Mouse (Mus musculus): ENCODE results near the gene Fgfr2. TPM values are rescaled to one million over a fixed set of nuclear protein-coding genes. Genes with fewer than 3 reads are reported as not detected.

The Fgfr2 gene
- polyA plus RNA-seq, 1 experiment from 2014 or later, result 93.6 TPM

DNA sequence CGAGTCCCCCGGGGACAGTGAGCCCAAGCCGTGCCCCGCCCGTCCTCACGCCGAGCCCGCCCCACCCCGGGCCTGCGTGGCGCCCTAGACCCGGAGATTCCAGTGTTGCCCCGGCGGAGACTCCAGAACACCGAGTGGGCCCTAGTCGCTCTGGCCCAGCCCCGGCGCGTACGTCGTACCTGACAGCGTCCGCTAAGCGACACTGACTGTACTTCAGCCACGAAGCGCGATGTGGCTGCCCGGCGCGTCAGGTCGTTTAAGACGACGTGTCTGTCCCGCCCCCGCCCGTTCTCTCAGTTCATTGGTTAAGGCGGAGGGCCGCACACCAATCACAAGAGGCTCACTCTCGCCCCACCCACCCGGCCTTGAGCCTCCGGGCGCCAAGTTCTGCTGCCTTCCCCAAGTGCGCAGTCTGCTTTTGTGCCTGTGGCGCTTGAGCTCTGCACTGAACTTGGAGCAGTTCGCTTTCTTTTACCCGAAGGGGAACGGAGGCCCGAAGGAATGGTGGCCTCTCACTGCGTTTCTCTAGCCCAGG is 547.0 kb downstream of the Fgfr2 start, which contains the start of gene Oat:
Gene Oat (minus strand): TSS at position 283 of the 535 bp plus-strand sequence.
- peak within 1 kb of the TSS; percentile 78 for H3K27ac ChIP-seq (ENCODE audit: low read depth, low read length)
- WGBS, result under 1% methylated on average over 49 of the region's 49 CpGs
- no peaks in the 10 kb centered on the region for H3K36me3 ChIP-seq (ENCODE audit: control insufficient read depth, insufficient read depth, low read length)
- H3K4me2 ChIP-seq (ENCODE audit: low read depth, low read length, severe bottlenecking), result peak within 1 kb of the TSS; percentile 83
- peak within 1 kb of the TSS; percentile 69 for H3K4me3 ChIP-seq (ENCODE audit: low read depth, low read length)
- peak; percentile 97 for DNase-seq (ENCODE audit: low spot score)
- peak; percentile 97 for ATAC-seq (replicated peaks; ENCODE audit: low FRiP score)
- peaks cover 5% of the 10 kb centered on the region; the same call in 1 of the 2 replicates for H3K27me3 ChIP-seq (ENCODE audit: control insufficient read depth, insufficient read depth, low read length)
- H3K9me3 ChIP-seq (ENCODE audit: control insufficient read depth, low read length), result no peaks in the 10 kb centered on the region
- H3K9ac ChIP-seq (ENCODE audit: low read length), result peak within 1 kb of the TSS; percentile 67
- peaks cover 4% of the 10 kb centered on the region; the same call in 1 of the 2 replicates for H3K4me1 ChIP-seq (replicated peaks; ENCODE audit: control insufficient read depth, insufficient read depth, low read length)

DNA sequence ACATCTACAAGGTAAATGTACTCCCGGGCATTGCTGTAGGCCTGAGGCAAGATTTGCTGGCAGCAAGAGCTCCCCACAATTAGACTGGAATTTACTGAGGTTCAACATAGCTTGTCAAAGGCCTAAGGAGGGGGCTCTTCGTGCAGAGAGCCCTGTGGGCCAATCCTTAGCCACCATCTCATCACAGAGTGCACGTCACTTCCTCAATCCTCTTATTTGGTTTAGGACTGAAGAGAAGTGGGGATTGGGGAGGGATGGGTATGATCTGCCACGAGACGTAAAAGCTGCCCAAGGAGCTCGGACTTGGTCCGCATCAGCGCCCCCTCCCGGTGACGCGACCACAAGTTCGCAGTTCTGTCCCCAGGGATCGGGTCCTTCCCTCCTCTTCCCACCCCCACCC is 547.5 kb downstream of the Fgfr2 start:
- no peaks in the 10 kb centered on the region for H3K9me3 ChIP-seq (ENCODE audit: control insufficient read depth, low read length)
- peak overlapping the region; percentile 69 for H3K4me3 ChIP-seq (ENCODE audit: low read depth, low read length)
- H3K9ac ChIP-seq (ENCODE audit: low read length), result peak overlapping the region; percentile 67
- H3K27ac ChIP-seq (ENCODE audit: low read depth, low read length), result peak overlapping the region; percentile 78
- DNase-seq (ENCODE audit: low spot score) (peak; percentile 91), ATAC-seq (replicated peaks; ENCODE audit: low FRiP score) (peak; percentile 87)
- peaks cover 5% of the 10 kb centered on the region; the same call in 1 of the 2 replicates for H3K27me3 ChIP-seq (ENCODE audit: control insufficient read depth, insufficient read depth, low read length)
- peaks cover 4% of the 10 kb centered on the region; the same call in 1 of the 2 replicates for H3K4me1 ChIP-seq (replicated peaks; ENCODE audit: control insufficient read depth, insufficient read depth, low read length)
- under 1% methylated on average over 13 of the region's 13 CpGs for WGBS
- peak overlapping the region; percentile 83 for H3K4me2 ChIP-seq (ENCODE audit: low read depth, low read length, severe bottlenecking)
- H3K36me3 ChIP-seq (ENCODE audit: control insufficient read depth, insufficient read depth, low read length), result no peaks in the 10 kb centered on the region

DNA sequence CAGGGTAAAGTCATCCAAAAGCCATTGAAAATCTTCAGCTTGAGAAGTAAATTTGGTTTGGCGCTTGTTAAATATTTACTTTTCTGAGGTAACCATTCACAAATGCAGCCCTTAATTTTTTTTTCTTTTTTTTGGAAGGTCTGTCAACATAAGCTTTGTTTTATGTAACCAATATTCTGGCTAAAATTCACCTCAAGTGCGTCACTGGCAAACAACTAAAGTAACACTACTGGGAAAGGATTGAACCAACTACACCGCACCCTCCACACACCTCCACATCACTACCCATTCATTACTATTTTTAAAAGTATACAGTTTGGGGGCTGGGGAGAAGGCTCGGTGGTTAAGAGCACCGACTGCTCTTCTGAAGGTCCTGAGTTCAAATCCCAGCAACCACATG is 548.5 kb downstream of the Fgfr2 start:
- Histone ChIP-seq H3K9me3 (ENCODE audit: control insufficient read depth, low read length) (no peaks in the 10 kb centered on the region), H3K4me1 (replicated peaks; ENCODE audit: control insufficient read depth, insufficient read depth, low read length) (peaks cover 4% of the 10 kb centered on the region; the same call in 1 of the 2 replicates), H3K4me3 (ENCODE audit: low read depth, low read length) (no peak overlapping the region), H3K27me3 (ENCODE audit: control insufficient read depth, insufficient read depth, low read length) (peaks cover 5% of the 10 kb centered on the region; the same call in 1 of the 2 replicates), H3K27ac (ENCODE audit: low read depth, low read length) (no peak overlapping the region), H3K4me2 (ENCODE audit: low read depth, low read length, severe bottlenecking) (no peak overlapping the region), H3K9ac (ENCODE audit: low read length) (no peak overlapping the region), H3K36me3 (ENCODE audit: control insufficient read depth, insufficient read depth, low read length) (no peaks in the 10 kb centered on the region)
- DNase-seq (ENCODE audit: low spot score), result no peak
- no peak for ATAC-seq (replicated peaks; ENCODE audit: low FRiP score)
- 95% methylated on average over 5 of the region's 5 CpGs for WGBS

DNA sequence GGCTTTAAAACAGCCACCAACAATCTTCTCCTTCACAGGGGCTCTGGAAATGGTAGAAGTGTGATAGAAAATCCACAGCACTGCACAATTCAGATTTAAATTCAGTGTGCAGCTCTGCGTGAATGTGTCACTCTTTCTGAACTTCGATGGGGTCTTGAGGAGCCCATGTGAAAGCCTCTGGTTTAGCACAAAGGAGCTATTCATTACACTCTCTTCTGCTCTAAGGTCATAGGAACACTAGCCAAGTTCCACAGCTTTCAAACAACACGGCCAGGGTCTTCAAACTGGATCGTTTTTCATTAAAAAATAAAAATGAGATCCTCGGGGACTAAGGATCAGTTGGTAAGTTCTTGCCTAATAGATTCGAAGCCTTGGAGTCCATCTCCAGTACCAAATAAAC is 549.9 kb downstream of the Fgfr2 start:
- 32% methylated on average over 6 of the region's 6 CpGs for WGBS

DNA sequence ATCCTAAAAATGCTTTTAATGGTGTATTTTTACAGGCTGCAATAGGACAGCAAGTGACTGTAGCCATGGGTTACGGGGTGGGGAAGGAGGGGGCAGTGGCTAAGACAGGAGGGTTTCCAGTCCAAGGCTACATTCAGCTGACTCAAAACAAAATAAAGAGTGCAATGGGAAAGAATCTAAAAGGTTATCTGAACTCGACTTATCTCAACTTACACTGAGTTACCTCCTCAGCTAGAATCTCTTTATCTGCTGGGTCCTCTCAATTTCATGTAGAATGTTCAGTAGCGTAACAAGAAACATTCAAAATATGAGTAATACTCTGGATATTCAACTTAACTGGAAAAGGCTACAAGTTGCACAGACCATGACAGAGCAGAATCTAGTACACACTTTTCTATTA is 550.4 kb downstream of the Fgfr2 start:
- no peak overlapping the region for H3K9ac ChIP-seq (ENCODE audit: low read length)
- peaks cover 4% of the 10 kb centered on the region; the same call in 1 of the 2 replicates for H3K4me1 ChIP-seq (replicated peaks; ENCODE audit: control insufficient read depth, insufficient read depth, low read length)
- no peak for DNase-seq (ENCODE audit: low spot score)
- no peak overlapping the region for H3K4me3 ChIP-seq (ENCODE audit: low read depth, low read length)
- peak overlapping the region; percentile 5; the same call in 1 of the 2 replicates for H3K4me2 ChIP-seq (ENCODE audit: low read depth, low read length, severe bottlenecking)
- 75% methylated on average over 3 of the region's 3 CpGs for WGBS
- peak overlapping the region; percentile 42; the same call in 1 of the 2 replicates for H3K27ac ChIP-seq (ENCODE audit: low read depth, low read length)
- no peak for ATAC-seq (replicated peaks; ENCODE audit: low FRiP score)
- no peaks in the 10 kb centered on the region for H3K9me3 ChIP-seq (ENCODE audit: control insufficient read depth, low read length)
- H3K36me3 ChIP-seq (ENCODE audit: control insufficient read depth, insufficient read depth, low read length), result no peaks in the 10 kb centered on the region
- H3K27me3 ChIP-seq (ENCODE audit: control insufficient read depth, insufficient read depth, low read length), result peaks cover 4% of the 10 kb centered on the region; the same call in 1 of the 2 replicates

More for the DNA sequence above, 549.9 kb downstream of the Fgfr2 start:
- no peaks in the 10 kb centered on the region for H3K9me3 ChIP-seq (ENCODE audit: control insufficient read depth, low read length)
- peaks cover 4% of the 10 kb centered on the region; the same call in 1 of the 2 replicates for H3K4me1 ChIP-seq (replicated peaks; ENCODE audit: control insufficient read depth, insufficient read depth, low read length)
- H3K9ac ChIP-seq (ENCODE audit: low read length), result no peak overlapping the region
- H3K27me3 ChIP-seq (ENCODE audit: control insufficient read depth, insufficient read depth, low read length), result peaks cover 5% of the 10 kb centered on the region; the same call in 1 of the 2 replicates
- H3K36me3 ChIP-seq (ENCODE audit: control insufficient read depth, insufficient read depth, low read length), result no peaks in the 10 kb centered on the region
- peak overlapping the region; percentile 5; the same call in 1 of the 2 replicates for H3K4me2 ChIP-seq (ENCODE audit: low read depth, low read length, severe bottlenecking)
- H3K27ac ChIP-seq (ENCODE audit: low read depth, low read length), result peak overlapping the region; percentile 42; the same call in 1 of the 2 replicates
- DNase-seq (ENCODE audit: low spot score) (no peak), ATAC-seq (replicated peaks; ENCODE audit: low FRiP score) (no peak)
- H3K4me3 ChIP-seq (ENCODE audit: low read depth, low read length), result no peak overlapping the region

DNA sequence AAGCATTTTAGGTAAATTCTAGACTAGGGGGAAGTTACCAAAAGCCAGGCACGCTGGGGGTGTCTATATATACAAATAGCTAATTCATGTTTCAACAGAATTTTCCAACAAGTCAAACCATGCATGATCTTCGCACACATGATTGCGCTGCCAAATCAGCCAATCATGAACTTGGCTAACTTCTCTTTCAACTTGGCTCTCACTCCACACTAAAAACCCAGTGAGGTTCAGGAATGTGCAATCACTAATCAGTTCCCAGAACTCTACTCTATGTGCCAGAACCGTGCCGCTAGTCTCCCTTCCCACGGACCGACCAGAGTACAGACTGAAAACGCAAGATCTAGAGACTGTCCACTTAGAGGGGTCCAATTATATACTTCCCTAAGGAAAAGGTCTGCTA is 551.7 kb downstream of the Fgfr2 start:
- Histone ChIP-seq H3K4me2 (ENCODE audit: low read depth, low read length, severe bottlenecking) (no peak overlapping the region), H3K27me3 (ENCODE audit: control insufficient read depth, insufficient read depth, low read length) (no peaks in the 10 kb centered on the region), H3K4me3 (ENCODE audit: low read depth, low read length) (no peak overlapping the region), H3K36me3 (ENCODE audit: control insufficient read depth, insufficient read depth, low read length) (no peaks in the 10 kb centered on the region), H3K27ac (ENCODE audit: low read depth, low read length) (no peak overlapping the region), H3K9me3 (ENCODE audit: control insufficient read depth, low read length) (no peaks in the 10 kb centered on the region), H3K9ac (ENCODE audit: low read length) (no peak overlapping the region), H3K4me1 (replicated peaks; ENCODE audit: control insufficient read depth, insufficient read depth, low read length) (peaks cover 4% of the 10 kb centered on the region; the same call in 1 of the 2 replicates)
- DNase-seq (ENCODE audit: low spot score) (no peak), ATAC-seq (replicated peaks; ENCODE audit: low FRiP score) (no peak)
- 88% methylated on average over 8 of the region's 8 CpGs for WGBS

DNA sequence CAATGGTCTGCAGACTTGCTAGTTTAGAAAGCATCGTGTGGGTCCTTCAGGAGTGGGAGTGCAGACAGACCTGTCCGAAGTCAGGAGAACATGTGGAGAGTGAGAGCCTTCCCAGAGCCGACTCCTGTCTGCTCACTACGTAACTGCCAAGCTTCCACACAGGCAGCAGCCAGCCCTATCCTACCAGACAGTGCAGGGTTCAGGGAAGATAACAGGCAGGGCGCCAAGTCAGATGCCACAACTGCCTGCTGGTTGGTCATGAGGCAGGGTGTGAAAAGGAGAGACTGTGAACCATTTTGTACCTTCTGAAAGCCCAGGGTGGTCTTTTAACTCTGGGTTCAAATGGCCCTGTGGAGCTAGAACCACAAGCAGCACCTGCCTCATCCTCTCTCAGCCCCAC is 553.1 kb downstream of the Fgfr2 start:
- ATAC-seq (replicated peaks; ENCODE audit: low FRiP score) (no peak), DNase-seq (ENCODE audit: low spot score) (no peak)
- Histone ChIP-seq H3K36me3 (ENCODE audit: control insufficient read depth, insufficient read depth, low read length) (no peaks in the 10 kb centered on the region), H3K27ac (ENCODE audit: low read depth, low read length) (no peak overlapping the region), H3K9me3 (ENCODE audit: control insufficient read depth, low read length) (no peaks in the 10 kb centered on the region), H3K9ac (ENCODE audit: low read length) (no peak overlapping the region), H3K27me3 (ENCODE audit: control insufficient read depth, insufficient read depth, low read length) (no peaks in the 10 kb centered on the region), H3K4me1 (replicated peaks; ENCODE audit: control insufficient read depth, insufficient read depth, low read length) (peaks cover 4% of the 10 kb centered on the region; the same call in 1 of the 2 replicates), H3K4me3 (ENCODE audit: low read depth, low read length) (no peak overlapping the region), H3K4me2 (ENCODE audit: low read depth, low read length, severe bottlenecking) (no peak overlapping the region)
- 89% methylated on average over 5 of the region's 5 CpGs for WGBS

DNA sequence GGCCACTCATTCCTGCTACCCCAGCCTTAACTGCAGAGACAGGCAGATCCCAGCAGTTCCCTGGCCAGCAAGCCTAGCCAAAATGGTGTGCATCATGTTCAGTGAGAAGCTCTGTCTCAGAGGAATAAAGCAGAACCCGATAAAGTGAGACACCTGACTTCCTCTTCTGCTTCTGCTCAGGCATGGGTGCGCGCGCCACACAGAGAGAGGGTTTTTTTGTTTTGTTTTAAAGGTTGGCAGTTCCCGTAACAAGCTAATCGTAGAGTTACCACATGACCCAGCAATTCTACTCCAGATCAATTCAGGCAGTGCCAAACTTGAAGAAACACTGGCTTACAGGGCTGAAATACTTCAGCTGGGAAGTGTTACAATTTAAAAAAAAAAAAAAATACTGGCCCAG is 554.3 kb downstream of the Fgfr2 start:
- Histone ChIP-seq H3K4me1 (replicated peaks; ENCODE audit: control insufficient read depth, insufficient read depth, low read length) (peaks cover 2% of the 10 kb centered on the region; the same call in 1 of the 2 replicates), H3K36me3 (ENCODE audit: control insufficient read depth, insufficient read depth, low read length) (peaks cover 4% of the 10 kb centered on the region), H3K27ac (ENCODE audit: low read depth, low read length) (no peak overlapping the region), H3K4me2 (ENCODE audit: low read depth, low read length, severe bottlenecking) (no peak overlapping the region), H3K27me3 (ENCODE audit: control insufficient read depth, insufficient read depth, low read length) (no peaks in the 10 kb centered on the region), H3K4me3 (ENCODE audit: low read depth, low read length) (no peak overlapping the region), H3K9me3 (ENCODE audit: control insufficient read depth, low read length) (no peaks in the 10 kb centered on the region), H3K9ac (ENCODE audit: low read length) (no peak overlapping the region)
- ATAC-seq (replicated peaks; ENCODE audit: low FRiP score), result no peak
- WGBS, result 92% methylated on average over 6 of the region's 6 CpGs
- DNase-seq (ENCODE audit: low spot score), result no peak

DNA sequence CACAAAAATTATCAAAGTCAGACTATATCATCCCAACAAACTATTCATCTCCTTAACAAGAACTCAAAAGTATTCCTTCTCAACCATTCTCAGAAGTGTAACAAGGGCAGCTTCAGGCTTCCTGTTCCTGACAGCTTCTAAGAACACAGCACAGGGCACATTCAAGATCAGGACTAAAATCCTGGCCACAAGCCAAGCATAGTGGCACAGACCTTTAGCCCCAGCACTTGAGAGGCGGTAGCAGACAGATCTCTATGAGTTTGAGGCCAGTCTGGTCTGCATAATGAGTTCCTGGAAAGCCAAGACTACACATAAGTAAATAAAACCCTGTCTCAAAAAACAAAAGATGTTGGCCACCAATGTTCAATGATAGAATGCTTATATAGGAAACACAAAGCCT is 557.3 kb downstream of the Fgfr2 start:
- no peaks in the 10 kb centered on the region for H3K9me3 ChIP-seq (ENCODE audit: control insufficient read depth, low read length)
- H3K4me1 ChIP-seq (replicated peaks; ENCODE audit: control insufficient read depth, insufficient read depth, low read length), result no peaks in the 10 kb centered on the region
- ATAC-seq (replicated peaks; ENCODE audit: low FRiP score), result no peak
- no peak for DNase-seq (ENCODE audit: low spot score)
- WGBS, result 76% methylated on average over 1 of the region's 1 CpGs
- no peak overlapping the region for H3K4me3 ChIP-seq (ENCODE audit: low read depth, low read length)
- no peak overlapping the region for H3K9ac ChIP-seq (ENCODE audit: low read length)
- H3K36me3 ChIP-seq (ENCODE audit: control insufficient read depth, insufficient read depth, low read length), result peaks cover 12% of the 10 kb centered on the region
- no peak overlapping the region for H3K27ac ChIP-seq (ENCODE audit: low read depth, low read length)
- H3K27me3 ChIP-seq (ENCODE audit: control insufficient read depth, insufficient read depth, low read length), result no peaks in the 10 kb centered on the region
- no peak overlapping the region for H3K4me2 ChIP-seq (ENCODE audit: low read depth, low read length, severe bottlenecking)
